Mouse (Mus musculus): ENCODE data around the gene Prdm2.

Gene Prdm2

GRCm38 (mm10) chr4:143106566-143106965 is 106.2 kb downstream of the Prdm2 start:
- no peak for DNase-seq (ENCODE audit: low read depth, low spot score)

- no peak for DNase-seq (ENCODE audit: low read depth, low spot score)
Measured at GRCm38 (mm10) chr4:143104739-143105138, 108.1 kb downstream of the Prdm2 start.

GRCm38 (mm10) chr4:143103811-143104210 is 109.0 kb downstream of the Prdm2 start:
- no peak for DNase-seq (ENCODE audit: low read depth, low spot score)

GRCm38 (mm10) chr4:143100157-143100556 is 112.6 kb downstream of the Prdm2 start:
- DNase-seq (ENCODE audit: low read depth, low spot score): no peak

GRCm38 (mm10) chr4:143099288-143100039 is 113.3 kb downstream of the Prdm2 start:
- no peak for DNase-seq (ENCODE audit: low read depth, low spot score)

GRCm38 (mm10) chr4:143092082-143092701 is 120.6 kb downstream of the Prdm2 start:
- DNase-seq (ENCODE audit: low read depth, low spot score): no peak

DNA sequence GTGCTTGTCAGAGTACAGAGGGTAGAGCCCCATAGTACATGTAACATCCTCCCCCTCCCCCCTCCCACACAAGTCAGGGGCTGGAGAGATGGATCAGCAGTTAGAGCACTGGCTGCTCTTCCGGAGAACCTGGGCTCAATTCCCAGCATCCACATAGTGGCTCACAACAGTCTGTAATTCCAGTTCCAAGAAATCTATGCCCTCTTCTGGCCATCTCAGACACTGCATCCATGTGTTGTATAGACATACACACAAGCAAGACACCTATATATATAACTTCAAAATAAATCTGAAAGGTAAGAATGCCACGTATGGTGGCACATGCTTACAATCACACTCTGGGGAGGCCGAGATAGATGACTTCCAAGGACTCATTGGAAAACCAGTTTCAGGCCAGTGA is 122.2 kb downstream of the Prdm2 start:
- DNase-seq (ENCODE audit: low read depth, low spot score): no peak

- DNase-seq (ENCODE audit: low read depth, low spot score): no peak
Measured at GRCm38 (mm10) chr4:143074071-143074765, 138.6 kb downstream of the Prdm2 start.

DNA sequence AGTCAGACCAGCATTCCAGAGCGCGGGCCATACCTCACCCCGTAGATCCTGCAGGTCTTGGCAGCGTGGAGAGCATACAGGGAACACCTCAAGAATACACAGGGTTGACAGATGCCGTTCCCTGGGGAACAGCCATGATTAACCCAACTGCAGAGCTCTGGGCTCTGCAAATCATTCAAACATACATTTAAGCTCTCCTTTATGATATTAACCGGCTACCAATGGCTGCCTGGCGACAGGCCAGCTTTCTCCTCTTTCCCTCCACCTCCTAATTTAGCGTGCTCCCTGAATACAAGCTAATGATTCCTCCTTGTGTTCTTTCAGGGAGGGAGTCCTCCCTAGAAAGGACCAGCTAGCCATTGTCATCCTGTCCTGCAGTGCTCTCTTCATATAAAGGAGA is 141.0 kb downstream of the Prdm2 start:
- DNase-seq (ENCODE audit: low read depth, low spot score): no peak

DNA sequence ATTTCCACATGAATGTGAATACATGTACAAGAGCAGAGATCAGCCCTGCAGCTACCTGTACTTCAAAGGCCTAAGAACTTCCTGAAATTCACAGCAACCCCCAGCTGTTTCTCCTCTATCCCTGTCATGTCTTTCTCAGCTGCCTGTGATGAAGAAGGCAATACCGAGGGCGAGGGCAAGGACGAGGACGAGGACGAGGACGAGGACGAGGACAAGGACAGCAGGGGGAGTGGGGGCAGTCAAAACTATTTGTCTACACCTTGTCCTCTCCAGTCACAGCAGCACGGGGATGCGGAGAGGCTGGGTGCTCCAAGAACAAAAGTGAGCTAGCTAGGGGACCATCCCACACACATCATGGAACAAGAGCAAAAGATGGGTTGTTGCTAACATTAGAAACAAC is 145.8 kb downstream of the Prdm2 start:
- DNase-seq (ENCODE audit: low read depth, low spot score): no peak

GRCm38 (mm10) chr4:143058765-143059344 is 153.9 kb downstream of the Prdm2 start:
- no peak for DNase-seq (ENCODE audit: low read depth, low spot score)
